Mouse (Mus musculus): ENCODE data around the gene Aldh1a3. TPM values are rescaled to one million over a fixed set of nuclear protein-coding genes. Genes with fewer than 3 reads are reported as not detected.

The Aldh1a3 gene
- total RNA-seq (2021) = 1 to 10 TPM in 1 of 2 experiments, under 1 TPM in 1; 0.88 to 1.0 TPM
- long read RNA-seq, experiment 1, partial matches to known transcripts = 1 of 3 reads
- long read RNA-seq, experiment 1, other reads (novel, unspliced or antisense) = 0 of 3 reads
- long read RNA-seq, experiment 2, partial matches to known transcripts = 2 of 3 reads
- long read RNA-seq, experiment 2, other reads (novel, unspliced or antisense) = 1 of 3 reads

DNA sequence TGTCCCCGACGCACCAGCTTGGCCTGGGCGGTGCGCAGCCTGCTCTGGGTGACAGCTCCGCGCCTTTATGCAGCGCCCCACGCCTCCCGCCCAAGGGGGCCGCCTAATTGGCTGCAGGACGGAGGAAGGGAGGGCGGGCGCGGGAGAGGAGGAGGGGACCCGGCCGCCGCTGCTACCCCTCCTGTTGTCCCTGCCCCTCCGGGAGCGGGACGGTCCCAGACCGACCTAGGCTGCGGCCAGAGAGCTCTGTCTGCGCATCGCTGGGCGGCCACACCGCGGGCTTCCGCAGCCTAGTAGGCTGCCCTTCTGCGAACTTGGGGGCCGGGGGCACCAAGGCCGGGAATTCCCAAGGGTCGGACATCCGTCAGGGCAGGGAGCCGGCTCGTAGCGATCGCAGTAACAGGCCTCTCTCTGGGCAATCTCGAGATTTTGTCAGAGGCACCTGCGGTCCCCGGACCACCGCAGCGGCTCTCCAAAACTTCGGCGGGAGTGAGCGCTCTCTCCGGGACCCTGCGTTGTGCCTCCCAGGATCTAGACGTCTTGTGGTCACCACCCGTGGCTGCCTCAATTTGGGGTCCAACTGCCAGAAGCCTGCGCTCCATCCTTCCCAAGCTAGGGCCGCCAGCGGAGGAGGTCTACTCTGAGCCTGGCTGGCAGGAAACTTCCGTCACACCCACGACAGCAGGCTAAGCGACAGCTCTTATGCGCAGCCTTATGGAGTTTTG, at the start of gene Aldh1a3:
Gene Aldh1a3, minus strand, starts transcription at position 81 of the 725 bp plus-strand sequence.
- DNase-seq (ENCODE audit: low spot score in 2 of 2) = peak; percentile 25 to 44

DNA sequence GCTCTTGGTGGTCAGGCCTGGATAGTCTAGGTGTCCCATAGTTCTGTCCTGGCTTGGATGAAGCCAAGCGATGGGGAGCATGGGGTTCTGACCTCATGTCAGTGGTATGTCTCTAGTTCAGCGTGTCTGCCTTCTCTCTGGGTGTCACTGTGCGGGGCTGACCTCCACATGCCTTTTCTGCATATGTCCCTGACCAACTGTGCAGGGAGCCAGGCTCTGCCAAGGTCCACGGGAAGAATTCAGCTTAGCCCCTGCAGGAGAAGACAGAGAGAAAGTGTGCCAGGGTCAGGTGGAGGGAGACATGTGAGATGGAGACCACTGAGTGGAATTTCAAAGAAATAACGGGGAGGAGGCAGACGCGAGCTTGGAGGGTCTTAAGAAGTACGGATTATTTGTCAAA, 49.0 kb upstream of the Aldh1a3 start:
- no peak for DNase-seq (ENCODE audit: low spot score in 2 of 2)

DNA sequence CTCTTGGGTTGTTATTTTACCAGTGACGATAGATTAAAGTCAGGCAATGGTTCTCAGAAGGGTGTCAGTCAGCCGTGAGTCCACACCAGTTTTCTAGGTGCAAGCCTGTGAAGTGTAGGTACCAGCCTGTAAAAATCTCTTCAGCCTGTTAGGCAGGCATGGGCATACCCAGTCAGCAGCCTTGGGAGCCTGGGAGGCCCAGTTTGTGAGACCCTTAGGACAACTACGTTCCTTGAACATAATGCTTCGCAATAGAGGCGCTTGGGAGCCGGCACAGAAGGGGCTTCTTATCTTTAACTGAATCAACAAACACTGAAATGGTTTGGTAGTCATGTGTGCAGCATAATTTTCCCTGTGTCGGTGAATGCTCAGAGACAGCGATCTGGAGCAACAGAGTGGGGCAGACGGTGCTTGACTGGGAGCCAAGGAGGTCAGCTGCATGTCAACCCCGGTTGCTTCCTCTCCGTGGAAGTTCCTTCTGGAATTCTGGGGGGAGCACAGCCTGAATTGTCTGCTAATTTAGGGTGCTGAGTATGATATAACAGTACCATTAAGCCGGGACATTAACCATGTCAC, 44.4 kb upstream of the Aldh1a3 start:
- no peak for DNase-seq (ENCODE audit: low spot score in 2 of 2)

DNA sequence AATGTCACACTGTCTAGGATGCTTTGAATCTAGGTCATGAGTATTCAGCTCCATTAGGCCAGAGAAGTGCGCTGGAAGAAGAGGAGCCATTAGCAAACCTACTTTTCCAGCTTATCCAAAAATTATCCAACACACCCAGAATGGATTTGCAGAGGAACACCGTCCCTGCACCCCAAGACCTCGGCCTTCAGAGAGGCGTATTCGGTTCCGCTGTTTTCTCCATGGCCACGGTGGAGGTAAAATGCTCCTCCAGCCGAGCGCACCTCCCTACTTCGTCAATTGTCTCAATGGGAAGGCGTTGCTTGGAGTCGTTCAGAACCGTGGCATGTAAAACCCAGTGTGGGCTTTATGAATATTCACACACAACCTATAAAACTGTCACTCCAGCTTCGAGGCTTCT, 39.3 kb upstream of the Aldh1a3 start:
- DNase-seq (ENCODE audit: low spot score in 2 of 2) = no peak

GRCm38 (mm10) chr7:66465241-66465640, 37.9 kb upstream of the Aldh1a3 start:
- DNase-seq (ENCODE audit: low spot score in 2 of 2) = no peak

- DNase-seq (ENCODE audit: low spot score in 2 of 2) = no peak
Measured at GRCm38 (mm10) chr7:66463081-66463480, 35.8 kb upstream of the Aldh1a3 start.

- DNase-seq (ENCODE audit: low spot score in 2 of 2) = no peak
Measured at GRCm38 (mm10) chr7:66451622-66452295, 24.4 kb upstream of the Aldh1a3 start.

DNA sequence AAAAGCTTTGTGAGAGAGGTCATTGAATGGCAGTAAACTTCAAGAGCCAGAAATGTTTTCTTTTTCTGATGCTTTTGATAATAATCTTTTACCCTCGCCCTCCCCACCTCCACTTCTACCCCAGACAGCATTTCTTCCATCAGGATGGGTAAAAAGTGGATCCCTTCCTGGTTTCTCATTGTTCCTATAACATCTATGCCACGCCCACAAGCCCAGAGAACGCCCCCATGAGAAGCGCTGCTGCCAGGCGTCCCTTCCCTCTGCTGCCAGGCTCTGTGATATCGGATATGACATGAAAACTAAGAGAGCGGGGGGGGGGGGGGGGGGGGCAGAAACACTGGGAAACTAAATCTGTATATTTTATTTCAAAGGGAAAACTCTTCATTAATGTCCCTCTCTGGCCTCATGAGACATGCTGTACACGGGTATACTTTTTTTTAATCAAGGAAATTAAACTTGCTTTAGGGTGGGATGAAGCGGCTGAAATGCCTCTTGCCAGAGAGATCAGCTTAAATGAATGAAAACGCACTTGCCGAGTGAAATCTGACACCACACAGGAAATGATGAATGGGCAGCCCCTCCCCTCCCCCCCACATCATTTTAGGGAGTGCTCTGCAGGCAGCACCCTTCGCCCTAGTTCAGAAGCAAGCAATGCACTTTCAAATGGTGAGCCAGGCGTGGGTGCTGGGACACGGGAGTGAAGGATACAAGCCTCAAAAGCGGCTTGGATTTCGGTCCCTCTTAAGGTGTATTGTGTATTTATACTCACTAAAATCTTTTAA, 22.8 kb upstream of the Aldh1a3 start:
- DNase-seq (ENCODE audit: low spot score in 2 of 2) = no peak

GRCm38 (mm10) chr7:66448786-66449540, 21.6 kb upstream of the Aldh1a3 start:
- DNase-seq (ENCODE audit: low spot score in 2 of 2) = no peak

GRCm38 (mm10) chr7:66448304-66448703, 21.0 kb upstream of the Aldh1a3 start:
- DNase-seq (ENCODE audit: low spot score in 2 of 2) = no peak

DNA sequence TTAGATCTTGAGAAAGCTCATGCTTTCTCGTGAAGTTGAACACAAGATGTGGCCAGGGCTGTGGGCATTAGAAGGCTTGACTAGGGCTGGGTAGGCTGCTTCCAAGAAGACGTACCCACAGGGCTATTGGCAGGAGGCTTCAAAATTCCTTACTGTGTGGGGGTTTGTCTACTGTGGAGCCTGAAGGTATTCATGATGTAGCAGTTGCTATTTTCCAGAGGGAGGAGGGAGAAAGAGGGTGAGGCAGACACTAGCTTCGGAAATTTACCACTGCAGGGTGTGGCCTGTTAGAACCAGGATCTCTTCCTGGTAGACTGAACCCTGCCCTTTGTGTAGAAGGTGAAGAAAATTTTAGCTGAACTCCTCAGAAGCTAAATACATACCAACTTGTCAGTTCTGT, 19.5 kb upstream of the Aldh1a3 start:
- no peak for DNase-seq (ENCODE audit: low spot score in 2 of 2)

- no peak for DNase-seq (ENCODE audit: low spot score in 2 of 2)
Measured at GRCm38 (mm10) chr7:66445117-66445905, 18.0 kb upstream of the Aldh1a3 start.

GRCm38 (mm10) chr7:66444706-66445105, 17.4 kb upstream of the Aldh1a3 start:
- DNase-seq (ENCODE audit: low spot score in 2 of 2) = no peak

DNA sequence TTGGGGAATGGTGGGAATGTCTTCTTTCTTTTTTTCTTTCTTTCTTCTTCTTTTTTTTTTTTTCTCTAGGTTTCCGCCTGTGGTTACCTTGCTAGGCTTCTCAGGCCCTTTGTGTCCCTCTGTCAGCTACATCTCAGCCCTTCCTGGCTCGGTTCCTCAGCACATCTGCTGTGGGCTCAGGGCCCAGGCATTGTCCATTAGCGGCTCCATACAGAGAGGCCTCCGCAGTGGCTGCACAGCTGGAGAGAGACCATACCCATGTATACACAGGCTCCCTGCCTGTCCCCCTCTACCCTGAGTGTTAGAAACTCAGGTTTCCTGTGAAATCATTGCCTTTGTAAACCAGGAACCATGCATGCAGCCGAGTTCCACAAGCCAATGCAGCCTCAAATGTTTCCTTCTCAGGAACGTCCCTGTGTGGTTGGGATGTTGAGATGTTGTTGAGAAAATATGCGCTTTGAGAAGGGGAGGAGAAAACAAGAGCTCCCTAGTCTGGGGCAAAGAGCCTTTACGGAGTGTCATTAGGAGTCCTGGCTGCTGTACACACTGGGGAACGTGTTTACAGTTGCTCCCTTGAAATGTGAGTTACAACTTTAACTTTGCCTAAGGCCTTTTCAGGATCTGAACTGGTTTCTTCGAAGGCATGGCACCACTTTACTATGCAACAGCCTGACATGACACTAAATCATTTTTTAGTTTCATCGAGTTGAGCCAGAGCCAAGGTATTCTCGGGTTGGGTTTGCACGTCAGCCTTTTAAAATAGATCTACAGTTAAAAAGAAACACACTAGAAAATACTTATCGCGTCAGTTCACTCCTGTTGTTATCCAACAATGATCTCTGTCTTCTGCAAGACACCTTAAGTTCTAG, 15.4 kb upstream of the Aldh1a3 start:
- no peak for DNase-seq (ENCODE audit: low spot score in 2 of 2)

GRCm38 (mm10) chr7:66438787-66439669, 11.7 kb upstream of the Aldh1a3 start:
- DNase-seq (ENCODE audit: low spot score in 2 of 2) = no peak

- peak; percentile 67 to 82 for DNase-seq (ENCODE audit: low spot score in 2 of 2)
Measured at GRCm38 (mm10) chr7:66434453-66434935, 7.2 kb upstream of the Aldh1a3 start.

- no peak for DNase-seq (ENCODE audit: low spot score in 2 of 2)
Measured at GRCm38 (mm10) chr7:66427053-66427436, 272 bp downstream of the Aldh1a3 start.

GRCm38 (mm10) chr7:66421903-66422302, 5.4 kb downstream of the Aldh1a3 start:
- no peak for DNase-seq (ENCODE audit: low spot score in 2 of 2)

All from left cerebral cortex, adult 18-20 months (tissue).